Mouse (Mus musculus): ENCODE measurements around the gene Srsf4. TPM values are rescaled to one million over a fixed set of nuclear protein-coding genes. Genes with fewer than 3 reads are reported as not detected.

The Srsf4 gene
- polyA plus RNA-seq, 1 experiment from 2014 or later, result 140 TPM

GRCm38 (mm10) chr4:131879692-131880091, 6.3 kb downstream of the Srsf4 start:
- H3K9me3 ChIP-seq (ENCODE audit: control insufficient read depth, low read length), result no peaks in the 10 kb centered on the region
- H3K4me3 ChIP-seq (ENCODE audit: low read depth, low read length), result no peak overlapping the region
- no peak for DNase-seq (ENCODE audit: low spot score)
- no peaks in the 10 kb centered on the region for H3K27me3 ChIP-seq (ENCODE audit: control insufficient read depth, insufficient read depth, low read length)
- H3K4me1 ChIP-seq (ENCODE audit: control insufficient read depth, insufficient read depth, low read length), result peaks cover 10% of the 10 kb centered on the region
- 80% methylated on average over 1 of the region's 1 CpGs for WGBS
- no peaks in the 10 kb centered on the region; the same call in 1 of the 2 replicates for H3K36me3 ChIP-seq (ENCODE audit: control insufficient read depth, insufficient read depth, low read length)
- H3K9ac ChIP-seq (ENCODE audit: low read length), result no peak overlapping the region
- no peak for ATAC-seq (ENCODE audit: insufficient number of reproducible peaks, low FRiP score, low TSS enrichment, low read depth)
- H3K4me2 ChIP-seq (ENCODE audit: low read depth, severe bottlenecking), result no peak overlapping the region
- no peak overlapping the region for H3K27ac ChIP-seq (replicated peaks; ENCODE audit: low read depth, low read length)

- Histone ChIP-seq H3K4me3 (ENCODE audit: low read depth, low read length) (no peak overlapping the region), H3K9me3 (ENCODE audit: control insufficient read depth, low read length) (no peaks in the 10 kb centered on the region), H3K27ac (replicated peaks; ENCODE audit: low read depth, low read length) (no peak overlapping the region), H3K27me3 (ENCODE audit: control insufficient read depth, insufficient read depth, low read length) (no peaks in the 10 kb centered on the region), H3K9ac (ENCODE audit: low read length) (no peak overlapping the region), H3K4me2 (ENCODE audit: low read depth, severe bottlenecking) (no peak overlapping the region), H3K36me3 (ENCODE audit: control insufficient read depth, insufficient read depth, low read length) (no peaks in the 10 kb centered on the region; the same call in none of the 2 replicates), H3K4me1 (ENCODE audit: control insufficient read depth, insufficient read depth, low read length) (no peaks in the 10 kb centered on the region; the same call in 1 of the 2 replicates)
- DNase-seq (ENCODE audit: low spot score) (no peak), ATAC-seq (ENCODE audit: insufficient number of reproducible peaks, low FRiP score, low TSS enrichment, low read depth) (no peak)
- WGBS, result 92% methylated on average over 7 of the region's 7 CpGs
These were observed 7.9 kb downstream of the Srsf4 start for GRCm38 (mm10) chr4:131881306-131881705.

GRCm38 (mm10) chr4:131883571-131883970, 10.2 kb downstream of the Srsf4 start:
- no peak for DNase-seq (ENCODE audit: low spot score)
- Histone ChIP-seq H3K27me3 (ENCODE audit: control insufficient read depth, insufficient read depth, low read length) (no peaks in the 10 kb centered on the region), H3K36me3 (ENCODE audit: control insufficient read depth, insufficient read depth, low read length) (no peaks in the 10 kb centered on the region; the same call in none of the 2 replicates), H3K4me3 (ENCODE audit: low read depth, low read length) (no peak overlapping the region), H3K27ac (replicated peaks; ENCODE audit: low read depth, low read length) (no peak overlapping the region), H3K4me1 (ENCODE audit: control insufficient read depth, insufficient read depth, low read length) (no peaks in the 10 kb centered on the region; the same call in 1 of the 2 replicates), H3K9ac (ENCODE audit: low read length) (no peak overlapping the region), H3K4me2 (ENCODE audit: low read depth, severe bottlenecking) (no peak overlapping the region), H3K9me3 (ENCODE audit: control insufficient read depth, low read length) (no peaks in the 10 kb centered on the region)
- ATAC-seq (ENCODE audit: insufficient number of reproducible peaks, low FRiP score, low TSS enrichment, low read depth), result no peak
- 74% methylated on average over 6 of the region's 6 CpGs for WGBS

- Histone ChIP-seq H3K36me3 (ENCODE audit: control insufficient read depth, insufficient read depth, low read length) (no peaks in the 10 kb centered on the region; the same call in none of the 2 replicates), H3K4me2 (ENCODE audit: low read depth, severe bottlenecking) (no peak overlapping the region), H3K27me3 (ENCODE audit: control insufficient read depth, insufficient read depth, low read length) (no peaks in the 10 kb centered on the region), H3K4me1 (ENCODE audit: control insufficient read depth, insufficient read depth, low read length) (no peaks in the 10 kb centered on the region), H3K9me3 (ENCODE audit: control insufficient read depth, low read length) (no peaks in the 10 kb centered on the region), H3K27ac (replicated peaks; ENCODE audit: low read depth, low read length) (no peak overlapping the region), H3K9ac (ENCODE audit: low read length) (no peak overlapping the region), H3K4me3 (ENCODE audit: low read depth, low read length) (no peak overlapping the region)
- no peak for DNase-seq (ENCODE audit: low spot score)
- 78% methylated on average over 6 of the region's 6 CpGs for WGBS
- no peak for ATAC-seq (ENCODE audit: insufficient number of reproducible peaks, low FRiP score, low TSS enrichment, low read depth)
These were observed 12.0 kb downstream of the Srsf4 start for GRCm38 (mm10) chr4:131885376-131885775.

- Histone ChIP-seq H3K9ac (ENCODE audit: low read length) (no peak overlapping the region), H3K4me2 (ENCODE audit: low read depth, severe bottlenecking) (no peak overlapping the region), H3K36me3 (ENCODE audit: control insufficient read depth, insufficient read depth, low read length) (peaks cover 8% of the 10 kb centered on the region), H3K27ac (replicated peaks; ENCODE audit: low read depth, low read length) (no peak overlapping the region), H3K9me3 (ENCODE audit: control insufficient read depth, low read length) (no peaks in the 10 kb centered on the region), H3K4me3 (ENCODE audit: low read depth, low read length) (no peak overlapping the region), H3K4me1 (ENCODE audit: control insufficient read depth, insufficient read depth, low read length) (no peaks in the 10 kb centered on the region), H3K27me3 (ENCODE audit: control insufficient read depth, insufficient read depth, low read length) (no peaks in the 10 kb centered on the region)
- ATAC-seq (ENCODE audit: insufficient number of reproducible peaks, low FRiP score, low TSS enrichment, low read depth) (no peak), DNase-seq (ENCODE audit: low spot score) (no peak)
- 90% methylated on average over 1 of the region's 1 CpGs for WGBS
These were observed 15.1 kb downstream of the Srsf4 start for GRCm38 (mm10) chr4:131888564-131888963.

- Histone ChIP-seq H3K9me3 (ENCODE audit: control insufficient read depth, low read length) (no peaks in the 10 kb centered on the region), H3K36me3 (ENCODE audit: control insufficient read depth, insufficient read depth, low read length) (peaks cover 17% of the 10 kb centered on the region), H3K27me3 (ENCODE audit: control insufficient read depth, insufficient read depth, low read length) (no peaks in the 10 kb centered on the region), H3K4me2 (ENCODE audit: low read depth, severe bottlenecking) (no peak overlapping the region), H3K9ac (ENCODE audit: low read length) (no peak overlapping the region), H3K4me3 (ENCODE audit: low read depth, low read length) (no peak overlapping the region), H3K4me1 (ENCODE audit: control insufficient read depth, insufficient read depth, low read length) (no peaks in the 10 kb centered on the region), H3K27ac (replicated peaks; ENCODE audit: low read depth, low read length) (no peak overlapping the region)
- ATAC-seq (ENCODE audit: insufficient number of reproducible peaks, low FRiP score, low TSS enrichment, low read depth), result no peak
- no peak for DNase-seq (ENCODE audit: low spot score)
- WGBS, result 91% methylated on average over 3 of the region's 3 CpGs
These were observed 17.3 kb downstream of the Srsf4 start for GRCm38 (mm10) chr4:131890692-131891091.

- Histone ChIP-seq H3K27ac (replicated peaks; ENCODE audit: low read depth, low read length) (no peak overlapping the region), H3K27me3 (ENCODE audit: control insufficient read depth, insufficient read depth, low read length) (no peaks in the 10 kb centered on the region), H3K4me2 (ENCODE audit: low read depth, severe bottlenecking) (no peak overlapping the region), H3K9ac (ENCODE audit: low read length) (no peak overlapping the region), H3K4me1 (ENCODE audit: control insufficient read depth, insufficient read depth, low read length) (no peaks in the 10 kb centered on the region), H3K9me3 (ENCODE audit: control insufficient read depth, low read length) (no peaks in the 10 kb centered on the region), H3K36me3 (ENCODE audit: control insufficient read depth, insufficient read depth, low read length) (peaks cover 51% of the 10 kb centered on the region), H3K4me3 (ENCODE audit: low read depth, low read length) (no peak overlapping the region)
- ATAC-seq (ENCODE audit: insufficient number of reproducible peaks, low FRiP score, low TSS enrichment, low read depth) (no peak), DNase-seq (ENCODE audit: low spot score) (no peak)
- 93% methylated on average over 5 of the region's 5 CpGs for WGBS
These were observed 23.7 kb downstream of the Srsf4 start for GRCm38 (mm10) chr4:131897109-131897508.

- ATAC-seq (ENCODE audit: insufficient number of reproducible peaks, low FRiP score, low TSS enrichment, low read depth) (no peak), DNase-seq (ENCODE audit: low spot score) (no peak)
- Histone ChIP-seq H3K4me2 (ENCODE audit: low read depth, severe bottlenecking) (no peak overlapping the region), H3K4me3 (ENCODE audit: low read depth, low read length) (no peak overlapping the region), H3K27me3 (ENCODE audit: control insufficient read depth, insufficient read depth, low read length) (no peaks in the 10 kb centered on the region), H3K9ac (ENCODE audit: low read length) (no peak overlapping the region), H3K27ac (replicated peaks; ENCODE audit: low read depth, low read length) (no peak overlapping the region), H3K36me3 (ENCODE audit: control insufficient read depth, insufficient read depth, low read length) (peaks cover 52% of the 10 kb centered on the region), H3K4me1 (ENCODE audit: control insufficient read depth, insufficient read depth, low read length) (no peaks in the 10 kb centered on the region), H3K9me3 (ENCODE audit: control insufficient read depth, low read length) (no peaks in the 10 kb centered on the region)
- 97% methylated on average over 8 of the region's 8 CpGs for WGBS
These were observed 24.4 kb downstream of the Srsf4 start for GRCm38 (mm10) chr4:131897787-131898186.

GRCm38 (mm10) chr4:131898503-131899179, 25.2 kb downstream of the Srsf4 start:
- H3K9me3 ChIP-seq (ENCODE audit: control insufficient read depth, low read length), result no peaks in the 10 kb centered on the region
- no peak overlapping the region for H3K4me2 ChIP-seq (ENCODE audit: low read depth, severe bottlenecking)
- no peak overlapping the region for H3K27ac ChIP-seq (replicated peaks; ENCODE audit: low read depth, low read length)
- no peak overlapping the region for H3K4me3 ChIP-seq (ENCODE audit: low read depth, low read length)
- 94% methylated on average over 12 of the region's 12 CpGs for WGBS
- H3K4me1 ChIP-seq (ENCODE audit: control insufficient read depth, insufficient read depth, low read length), result no peaks in the 10 kb centered on the region
- no peak for DNase-seq (ENCODE audit: low spot score)
- ATAC-seq (ENCODE audit: insufficient number of reproducible peaks, low FRiP score, low TSS enrichment, low read depth), result no peak
- no peaks in the 10 kb centered on the region for H3K27me3 ChIP-seq (ENCODE audit: control insufficient read depth, insufficient read depth, low read length)
- H3K9ac ChIP-seq (ENCODE audit: low read length), result no peak overlapping the region
- H3K36me3 ChIP-seq (ENCODE audit: control insufficient read depth, insufficient read depth, low read length), result peaks cover 48% of the 10 kb centered on the region
